Mouse (Mus musculus) spleen, adult 2 months (tissue): Measurements from ENCODE around the gene Muc3. TPM values are rescaled to one million over a fixed set of nuclear protein-coding genes. Genes with fewer than 3 reads are reported as not detected.
"Not testable (repeated sequence)": the region's sequence is repeated elsewhere in the genome, so short reads cannot be mapped to it uniquely, and the experiment has no call there.

Experiments used
- DNase-seq, 2 experiments: peaks; one replicate each; pipeline versions ENCODE4 v3.0.0 to v3.0.0-alpha.2; 2012 to 2021; ENCODE audit warnings: low spot score in 2 of 2, low read depth in 1 of 2
- H3K27ac ChIP-seq: fragments of 200-500 bp; 2 replicates; pipeline ENCODE4 v1.5.1; 2012; ENCODE audit warnings: low read length, inconsistent platforms; ENCODE audit not compliant: insufficient read depth
- H3K27me3 ChIP-seq: fragments of 200-500 bp; 2 replicates; pipeline ENCODE4 v1.6.1; 2012; ENCODE audit warnings: mild to moderate bottlenecking, moderate library complexity, low read length, inconsistent platforms; ENCODE audit not compliant: control insufficient read depth, insufficient read depth
- H3K36me3 ChIP-seq: fragments of 200-500 bp; 2 replicates; pipeline ENCODE4 v1.6.1; 2012; ENCODE audit warnings: mild to moderate bottlenecking, low read length, inconsistent platforms; ENCODE audit not compliant: control insufficient read depth, insufficient read depth
- H3K4me1 ChIP-seq: fragments of 200-500 bp; 2 replicates; pipeline ENCODE4 v1.6.1; 2011; ENCODE audit warnings: inconsistent platforms; ENCODE audit not compliant: control insufficient read depth, insufficient read depth, insufficient read length
- H3K4me3 ChIP-seq: fragments of 200-500 bp; 2 replicates; pipeline ENCODE4 v1.5.1; 2011; ENCODE audit warnings: mild to moderate bottlenecking, inconsistent platforms; ENCODE audit not compliant: insufficient read depth, insufficient read length; ENCODE audit errors: extremely low read depth
- CTCF ChIP-seq: fragments of 200-500 bp; IDR thresholded peaks from 2 replicates; pipeline ENCODE4 v1.5.1; 2011; ENCODE audit warnings: mild to moderate bottlenecking, inconsistent platforms; ENCODE audit not compliant: insufficient read depth, insufficient read length, insufficient replicate concordance; ENCODE audit errors: extremely low read depth
- POLR2A ChIP-seq: fragments of 200-500 bp; IDR thresholded peaks from 2 replicates; pipeline ENCODE4 v1.6.1; 2011; ENCODE audit warnings: low read depth, low read length, inconsistent platforms
- WGBS: fragments of 180-500 bp; shearing (Covaris S2); methylation state at CpG from one replicate; pipeline ENCODE4 v1.1.7; 2018; 5-methylcytosine and 5-hydroxymethylcytosine counted together
- polyA plus RNA-seq: library from polyadenylated mRNA; depleted of rRNA; stranded (reverse); fragments of >200 nt; gene quantifications from 2 replicates; pipeline ENCODE4 v1.2.3, GENCODE M21; 2012; rRNA removed

Gene Muc3
- polyA plus RNA-seq = 0.07 TPM in 1 of 2 replicates, not detected in the other

DNA sequence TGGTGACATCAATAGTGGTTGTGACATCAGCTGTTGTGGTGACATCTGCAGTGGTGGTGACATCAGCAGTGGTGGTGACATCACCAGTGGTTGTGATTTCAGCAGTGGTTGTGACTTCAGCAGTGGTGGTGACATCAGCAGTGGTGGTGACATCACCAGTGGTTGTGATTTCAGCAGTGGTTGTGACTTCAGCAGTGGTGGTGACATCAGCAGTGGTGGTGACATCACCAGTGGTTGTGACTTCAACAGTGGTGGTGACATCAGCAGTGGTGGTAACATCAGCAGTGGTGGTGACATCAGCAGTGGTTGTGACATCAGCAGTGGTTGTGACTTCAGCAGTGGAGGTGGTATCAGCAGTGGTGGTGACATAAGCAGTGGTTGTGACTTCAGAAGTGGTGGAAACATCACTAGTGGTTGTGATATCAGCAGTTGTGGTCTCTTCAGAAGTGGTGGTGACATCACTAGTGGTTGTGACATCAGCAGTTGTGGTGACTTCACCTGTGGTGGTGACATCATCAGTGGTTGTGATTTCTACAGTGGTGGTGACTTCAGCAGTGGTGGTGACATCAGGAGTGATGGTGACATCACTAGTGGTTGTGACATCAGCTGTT lies at the start of gene Muc3:
Muc3 (minus strand) TSS at position 51 of the 611 bp plus-strand sequence.
- not testable (repeated sequence) for H3K27me3 ChIP-seq, H3K27ac ChIP-seq, H3K36me3 ChIP-seq, H3K4me3 ChIP-seq, H3K4me1 ChIP-seq, DNase-seq

DNA sequence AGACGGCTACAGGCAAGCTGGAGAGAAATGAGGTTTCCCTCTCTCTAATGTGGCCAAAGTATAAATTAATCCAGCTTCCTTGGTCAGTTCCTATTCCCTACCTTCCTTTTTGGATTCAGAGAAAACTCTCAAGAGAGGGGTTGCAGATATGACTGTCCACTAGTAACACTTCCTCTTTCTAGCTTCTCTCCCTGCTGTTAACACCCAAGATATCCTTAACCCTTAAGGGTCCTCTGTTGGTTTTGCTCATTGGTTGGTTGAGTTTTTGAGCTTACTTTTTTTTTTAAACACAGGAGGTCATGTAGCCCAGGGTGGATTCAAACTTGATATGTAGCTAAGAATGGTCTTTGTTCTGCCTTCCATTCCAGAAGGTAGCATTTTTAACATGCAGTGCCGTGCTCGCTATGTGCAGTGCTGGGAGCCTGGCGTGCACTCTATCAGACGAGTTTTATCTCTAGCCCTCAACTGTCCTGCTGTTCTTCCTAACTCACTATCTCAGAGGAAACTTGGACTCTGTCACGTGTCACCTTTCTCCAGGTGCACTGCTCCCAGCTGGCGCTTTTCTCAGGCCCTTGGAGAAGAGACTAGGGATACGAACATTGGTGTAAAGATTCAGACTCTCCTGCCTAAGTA lies 45.5 kb upstream of the Muc3 start:
- no peak for TF ChIP-seq CTCF
- TF ChIP-seq POLR2A = no peak
- whole genome bisulfite sequencing = 75% methylated on average over 8 of the region's 8 CpGs
- Histone ChIP-seq H3K27ac (no peak overlapping the region), H3K4me3 (no peak overlapping the region), H3K4me1 (no peaks in the 10 kb centered on the region; the same call in 1 of the 2 replicates), H3K27me3 (no peaks in the 10 kb centered on the region; the same call in 1 of the 2 replicates), H3K36me3 (no peaks in the 10 kb centered on the region)
- no peak for DNase-seq

GRCm38 (mm10) chr5:137193279-137193952 lies 44.3 kb upstream of the Muc3 start:
- Histone ChIP-seq H3K4me1 (peaks cover 3% of the 10 kb centered on the region), H3K36me3 (no peaks in the 10 kb centered on the region), H3K27ac (no peak overlapping the region), H3K27me3 (peaks cover 3% of the 10 kb centered on the region), H3K4me3 (no peak overlapping the region)
- TF ChIP-seq CTCF (no peak), POLR2A (no peak)
- 80% methylated on average over 8 of the region's 8 CpGs for WGBS
- no peak for DNase-seq

DNA sequence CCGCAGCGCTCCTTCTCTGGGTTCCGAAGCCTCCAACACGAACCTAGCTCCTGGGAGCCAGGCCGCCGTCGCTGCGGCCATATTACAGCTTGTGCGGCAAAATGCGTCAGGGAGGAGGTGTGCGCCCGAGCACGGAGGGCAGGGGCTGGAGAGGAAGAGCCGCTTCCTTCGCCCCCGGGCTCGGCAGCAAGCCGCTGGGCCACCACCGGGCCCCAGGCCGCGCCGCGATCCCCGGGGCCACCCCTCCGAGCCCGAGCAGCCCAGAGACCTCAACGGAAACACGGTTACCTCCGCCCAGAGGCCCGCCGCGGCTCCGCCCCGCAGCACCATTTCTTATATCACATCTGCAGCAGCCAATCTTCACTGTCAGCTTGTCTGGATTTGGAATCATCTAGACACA lies 40.2 kb upstream of the Muc3 start:
- Histone ChIP-seq H3K4me1 (peaks cover 3% of the 10 kb centered on the region), H3K36me3 (no peaks in the 10 kb centered on the region), H3K4me3 (peak overlapping the region; percentile 53), H3K27ac (peak overlapping the region; percentile 50), H3K27me3 (peaks cover 3% of the 10 kb centered on the region)
- peak; percentile 12 to 59 for DNase-seq
- TF ChIP-seq POLR2A (no peak), CTCF (no peak)
- WGBS = 1% methylated on average over 34 of the region's 34 CpGs

- TF ChIP-seq POLR2A = no peak
- no peak for TF ChIP-seq CTCF
- no peak overlapping the region for H3K27ac ChIP-seq
- H3K4me1 ChIP-seq = peaks cover 3% of the 10 kb centered on the region
- H3K27me3 ChIP-seq = peaks cover 3% of the 10 kb centered on the region
- 93% methylated on average over 8 of the region's 8 CpGs for WGBS
- H3K4me3 ChIP-seq = no peak overlapping the region
- DNase-seq = no peak
- H3K36me3 ChIP-seq = no peaks in the 10 kb centered on the region
Observed at GRCm38 (mm10) chr5:137185362-137185761, 36.2 kb upstream of the Muc3 start.

DNA sequence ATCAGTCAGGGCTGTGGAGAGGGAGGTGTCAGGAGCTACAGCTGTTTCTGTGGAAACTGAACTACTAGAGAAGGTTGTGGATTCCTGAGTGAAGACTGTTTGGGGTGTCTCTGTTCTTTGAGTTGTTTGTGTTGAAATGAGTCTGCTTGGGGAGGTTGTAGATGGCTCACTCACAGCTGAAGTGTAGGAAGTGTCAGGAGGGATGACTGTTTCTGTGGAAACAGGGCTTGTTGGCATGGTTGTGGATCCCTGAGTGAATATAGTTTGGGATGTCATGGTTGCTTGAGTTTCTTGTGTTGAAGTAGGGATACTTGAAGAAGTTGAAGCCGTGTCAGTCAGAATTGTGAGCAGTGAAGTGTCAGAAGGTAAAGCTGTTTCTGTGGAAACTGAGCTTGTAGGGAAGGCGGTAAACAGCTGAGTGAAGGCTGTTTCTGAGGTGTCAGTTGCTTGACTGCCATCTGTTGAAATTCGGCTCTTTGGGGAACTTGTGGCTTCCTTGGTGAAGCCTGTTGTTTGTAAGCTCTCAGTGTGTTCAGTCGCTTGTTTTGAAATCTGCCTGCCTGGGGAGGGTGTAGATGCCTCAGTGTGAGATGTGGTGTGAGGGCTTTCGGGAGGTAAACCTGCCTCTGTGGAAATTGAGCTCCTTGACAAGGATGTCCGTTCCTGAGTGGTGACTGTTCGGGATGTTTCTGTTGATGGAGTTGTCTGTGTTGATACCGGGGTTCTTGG lies 30.7 kb upstream of the Muc3 start:
- WGBS = 54% methylated on average over 8 of the region's 8 CpGs
- no peak overlapping the region for H3K4me3 ChIP-seq

More for the DNA sequence above, 30.7 kb upstream of the Muc3 start:
- no peaks in the 10 kb centered on the region for H3K36me3 ChIP-seq
- no peak for TF ChIP-seq CTCF
- TF ChIP-seq POLR2A = no peak
- H3K4me1 ChIP-seq = no peaks in the 10 kb centered on the region; the same call in 1 of the 2 replicates
- H3K27me3 ChIP-seq = no peaks in the 10 kb centered on the region
- peak; percentile 7 to 11 for DNase-seq
- H3K27ac ChIP-seq = no peak overlapping the region
